ENCODE assay signal across 21 mouse cellular contexts in genomic region chr14:59633988-59634387, GRCm38 (mm10).
"Had no signal": no experiment of that assay in that cellular context is flagged by ENCODE, and none has a peak within 500 bp of the region (broad histone marks: within the 10 kb centered on the region; RNA-seq: fewer than 3 reads in every experiment).

No protein-coding gene starts in this region.

- H3K36me3 ChIP-seq: liver, embryonic 12.5 days; liver, embryonic 15.5 days; midbrain, embryonic 15.5 days; neural tube, embryonic 12.5 days had no signal

- H3K4me3 ChIP-seq: intestine, embryonic 15.5 days; layer of hippocampus, adult 2 months; limb, embryonic 10.5 days; limb, embryonic 13.5 days; liver, embryonic 12.5 days; liver, embryonic 15.5 days; lung, embryonic 15.5 days; megakaryocyte, embryonic 14.5 days; midbrain, embryonic 10.5 days; midbrain, embryonic 15.5 days; neural tube, embryonic 12.5 days; neural tube, embryonic 15.5 days had no signal

- H3K4me2 ChIP-seq: intestine, embryonic 15.5 days; limb, embryonic 13.5 days; liver, embryonic 12.5 days; liver, embryonic 15.5 days; lung, embryonic 15.5 days; midbrain, embryonic 15.5 days; neural tube, embryonic 12.5 days; neural tube, embryonic 15.5 days had no signal

- DNase-seq: kidney, adult 18-20 months; kidney, postnatal 14 days; layer of hippocampus, adult 9-11 months; liver; lung, adult 18-20 months; lung, postnatal 10 days; lung, postnatal 36 days; thymus, adult 18-20 months; thymus, postnatal 36 days had no signal

- ATAC-seq: intestine, embryonic 15.5 days; liver, embryonic 12.5 days; midbrain, embryonic 15.5 days had no signal

- H3K27ac ChIP-seq: intestine, embryonic 15.5 days; layer of hippocampus, adult 2 months; limb, embryonic 10.5 days; limb, embryonic 13.5 days; liver, embryonic 12.5 days; liver, embryonic 15.5 days; lung, embryonic 15.5 days; midbrain, embryonic 10.5 days; midbrain, embryonic 15.5 days; neural tube, embryonic 12.5 days; neural tube, embryonic 15.5 days had no signal

- H3K9me3 ChIP-seq: intestine, embryonic 15.5 days; limb, embryonic 10.5 days; limb, embryonic 13.5 days; liver, embryonic 12.5 days; liver, embryonic 15.5 days; lung, embryonic 15.5 days; midbrain, embryonic 10.5 days; midbrain, embryonic 15.5 days; neural tube, embryonic 12.5 days; neural tube, embryonic 15.5 days had no signal

- H3K27me3 ChIP-seq: intestine, embryonic 15.5 days; limb, embryonic 13.5 days; liver, embryonic 12.5 days; liver, embryonic 15.5 days; lung, embryonic 15.5 days; neural tube, embryonic 12.5 days; neural tube, embryonic 15.5 days had no signal

- H3K4me1 ChIP-seq: intestine, embryonic 15.5 days; limb, embryonic 10.5 days; liver, embryonic 12.5 days; liver, embryonic 15.5 days; megakaryocyte, embryonic 14.5 days; midbrain, embryonic 15.5 days; neural tube, embryonic 12.5 days; neural tube, embryonic 15.5 days had no signal

- H3K9ac ChIP-seq: intestine, embryonic 15.5 days; limb, embryonic 13.5 days; liver, embryonic 12.5 days; liver, embryonic 15.5 days; lung, embryonic 15.5 days; midbrain, embryonic 15.5 days; neural tube, embryonic 12.5 days; neural tube, embryonic 15.5 days had no signal
